ENCODE assay signal across 11 mouse cellular contexts in genomic region chr13:52866005-52866792, GRCm38 (mm10).
DNase-seq lines count a peak whose midpoint lies in the region; ATAC-seq and TF ChIP-seq lines count a peak whose summit lies in the region.
"Had no signal": no experiment of that assay in that cellular context is flagged by ENCODE, and none has a peak within 500 bp of the region (broad histone marks: within the 10 kb centered on the region; RNA-seq: fewer than 3 reads in every experiment).

No protein-coding gene starts in this region.

- intact Hi-C loops in heart, adult 2 months (cut with DNase I), result no loop called here

- H3K27ac ChIP-seq in heart, embryonic 12.5 days (ENCODE audit: poor library complexity, severe bottlenecking), result peak overlapping the region; percentile 58
- no peak overlapping the region for H3K27ac ChIP-seq in heart, adult 2 months
- no peak overlapping the region for H3K27ac ChIP-seq in embryonic facial prominence, embryonic 13.5 days
- H3K27ac ChIP-seq in layer of hippocampus, adult 2 months, result peak overlapping the region; percentile 81
- peak overlapping the region; percentile 37; the same call in 1 of the 2 replicates for H3K27ac ChIP-seq in neural tube, embryonic 12.5 days
- H3K27ac ChIP-seq in lung, postnatal 0 days (ENCODE audit: low read length), result no peak overlapping the region

- H3K4me3 ChIP-seq in heart, embryonic 12.5 days, result no peak overlapping the region
- H3K4me3 ChIP-seq in heart, adult 2 months, result no peak overlapping the region
- no peak overlapping the region for H3K4me3 ChIP-seq in embryonic facial prominence, embryonic 13.5 days
- H3K4me3 ChIP-seq in layer of hippocampus, adult 2 months, result no peak overlapping the region
- H3K4me3 ChIP-seq in neural tube, embryonic 12.5 days, result no peak overlapping the region
- no peak overlapping the region for H3K4me3 ChIP-seq in lung, postnatal 0 days (ENCODE audit: low read depth, low read length)

- no peak for TF ChIP-seq CTCF in heart, adult 2 months (IDR thresholded peaks at IDR 0.05)
- no peak for TF ChIP-seq CTCF in layer of hippocampus, adult 2 months (conservative IDR thresholded peaks at IDR 0.05)
- TF ChIP-seq CTCF in lung, postnatal 0 days (IDR thresholded peaks at IDR 0.05), result no peak

- peaks cover 50% of the 10 kb centered on the region for H3K4me1 ChIP-seq in heart, embryonic 12.5 days (replicated peaks)
- peaks cover 3% of the 10 kb centered on the region; the same call in 1 of the 2 replicates for H3K4me1 ChIP-seq in heart, adult 2 months (ENCODE audit: control insufficient read depth, insufficient read depth, low read length)
- H3K4me1 ChIP-seq in embryonic facial prominence, embryonic 13.5 days, result peaks cover 31% of the 10 kb centered on the region
- peaks cover 16% of the 10 kb centered on the region for H3K4me1 ChIP-seq in neural tube, embryonic 12.5 days
- no peaks in the 10 kb centered on the region for H3K4me1 ChIP-seq in lung, postnatal 0 days (ENCODE audit: insufficient read depth, low read depth, low read length)

- H3K79me2 ChIP-seq in heart, adult 2 months (replicated peaks; ENCODE audit: control insufficient read depth, insufficient read depth, low read length), result no peaks in the 10 kb centered on the region

- H3K4me2 ChIP-seq in heart, embryonic 12.5 days, result peak overlapping the region; percentile 37
- no peak overlapping the region for H3K4me2 ChIP-seq in embryonic facial prominence, embryonic 13.5 days
- H3K4me2 ChIP-seq in neural tube, embryonic 12.5 days (replicated peaks), result no peak overlapping the region; the same call in 1 of the 2 replicates
- H3K4me2 ChIP-seq in lung, postnatal 0 days (replicated peaks; ENCODE audit: low read depth, low read length), result no peak overlapping the region

- H3K9ac ChIP-seq in heart, embryonic 12.5 days, result no peak overlapping the region
- H3K9ac ChIP-seq in heart, adult 2 months (ENCODE audit: low read depth, low read length), result no peak overlapping the region
- H3K9ac ChIP-seq in embryonic facial prominence, embryonic 13.5 days, result 0 out of 2 replicates have a peak overlapping the region, but pooled peaks have one; percentile 41
- no peak overlapping the region for H3K9ac ChIP-seq in neural tube, embryonic 12.5 days
- H3K9ac ChIP-seq in lung, postnatal 0 days (replicated peaks; ENCODE audit: low read depth), result no peak overlapping the region

- 16% methylated on average over 15 of the region's 15 CpGs for WGBS in heart, embryonic 12.5 days
- 52% methylated on average over 15 of the region's 15 CpGs for WGBS in heart, adult 2 months
- WGBS in embryonic facial prominence, embryonic 13.5 days, result 39% methylated on average over 15 of the region's 15 CpGs
- 60% methylated on average over 15 of the region's 15 CpGs for WGBS in neural tube, embryonic 12.5 days
- WGBS in lung, postnatal 0 days, result 53% methylated on average over 15 of the region's 15 CpGs

- H3K27me3 ChIP-seq in heart, embryonic 12.5 days (replicated peaks), result no peaks in the 10 kb centered on the region
- no peaks in the 10 kb centered on the region for H3K27me3 ChIP-seq in heart, adult 2 months (ENCODE audit: control insufficient read depth, insufficient read depth, low read length)
- no peaks in the 10 kb centered on the region for H3K27me3 ChIP-seq in embryonic facial prominence, embryonic 13.5 days
- no peaks in the 10 kb centered on the region for H3K27me3 ChIP-seq in neural tube, embryonic 12.5 days (replicated peaks)
- H3K27me3 ChIP-seq in lung, postnatal 0 days (replicated peaks; ENCODE audit: insufficient read depth, low read length), result no peaks in the 10 kb centered on the region

- DNase-seq in heart, adult 2 months, result no peak
- DNase-seq in layer of hippocampus, adult 2 months (ENCODE audit: low spot score in 2 of 2), result peak; percentile 59 to 71
- no peak for DNase-seq in lung, postnatal 0 days (ENCODE audit: low spot score)
- no peak for DNase-seq in testis, postnatal 10 days (ENCODE audit: low spot score)
- no peak for DNase-seq in testis, postnatal 14 days (ENCODE audit: low spot score)
- DNase-seq: adrenal gland, adult 2 months; lung, adult 2 months had no signal

- 0 out of 2 replicates have a peak, but pooled peaks have one; percentile 55 for ATAC-seq in heart, embryonic 12.5 days (ENCODE audit: insufficient number of reproducible peaks, low FRiP score)
- ATAC-seq in embryonic facial prominence, embryonic 13.5 days (ENCODE audit: insufficient number of reproducible peaks, insufficient read depth, low FRiP score, low TSS enrichment, low read depth), result no peak
- peak; percentile 21; the same call in 1 of the 2 replicates for ATAC-seq in neural tube, embryonic 12.5 days (ENCODE audit: low FRiP score, low read depth)
- ATAC-seq in lung, postnatal 0 days, result no peak
- ATAC-seq: intestine, embryonic 16.5 days had no signal

- no peaks in the 10 kb centered on the region for H3K9me3 ChIP-seq in heart, embryonic 12.5 days (replicated peaks)
- no peaks in the 10 kb centered on the region for H3K9me3 ChIP-seq in embryonic facial prominence, embryonic 13.5 days
- H3K9me3 ChIP-seq in neural tube, embryonic 12.5 days, result no peaks in the 10 kb centered on the region
- no peaks in the 10 kb centered on the region for H3K9me3 ChIP-seq in lung, postnatal 0 days (ENCODE audit: low read length)

- TF ChIP-seq POLR2A in heart, adult 2 months (IDR thresholded peaks at IDR 0.05; ENCODE audit: insufficient read depth, low read depth, low read length), result no peak

- no peaks in the 10 kb centered on the region for H3K36me3 ChIP-seq in heart, embryonic 12.5 days
- H3K36me3 ChIP-seq in heart, adult 2 months (ENCODE audit: control insufficient read depth, insufficient read depth, low read length), result no peaks in the 10 kb centered on the region
- H3K36me3 ChIP-seq in embryonic facial prominence, embryonic 13.5 days, result 0 out of 2 replicates have a peak, but pooled peaks cover 5% of the 10 kb centered on the region
- no peaks in the 10 kb centered on the region for H3K36me3 ChIP-seq in neural tube, embryonic 12.5 days
- H3K36me3 ChIP-seq in lung, postnatal 0 days (ENCODE audit: insufficient read depth, low read length), result no peaks in the 10 kb centered on the region

- no peak for TF ChIP-seq EP300 in heart, adult 2 months (IDR thresholded peaks at IDR 0.05; ENCODE audit: insufficient read depth, low read depth, low read length)
- no peak for TF ChIP-seq EP300 in lung, postnatal 0 days (IDR thresholded peaks at IDR 0.05)

Comparison
In these comparisons a context has a peak if more than half of its experiments do, and no peak if none do; other contexts are left out.
1. H3K27ac ChIP-seq: peak in heart, embryonic 12.5 days (single experiment), layer of hippocampus, adult 2 months (single experiment) and neural tube, embryonic 12.5 days (single experiment); none in heart, adult 2 months (single experiment), embryonic facial prominence, embryonic 13.5 days (single experiment) and lung, postnatal 0 days (single experiment).
2. ATAC-seq: peak in heart, embryonic 12.5 days (single experiment) and neural tube, embryonic 12.5 days (single experiment); none in embryonic facial prominence, embryonic 13.5 days (single experiment) and lung, postnatal 0 days (single experiment).
3. DNase-seq: peak in layer of hippocampus, adult 2 months (2 of 2); none in heart, adult 2 months (0 of 2), lung, postnatal 0 days (single experiment), testis, postnatal 10 days (single experiment) and testis, postnatal 14 days (single experiment).